Mouse (Mus musculus): ENCODE measurements around the gene Crtam. TPM values are rescaled to one million over a fixed set of nuclear protein-coding genes. Genes with fewer than 3 reads are reported as not detected.

Crtam gene
- total RNA-seq, 1 experiment, result 0.22 TPM

DNA sequence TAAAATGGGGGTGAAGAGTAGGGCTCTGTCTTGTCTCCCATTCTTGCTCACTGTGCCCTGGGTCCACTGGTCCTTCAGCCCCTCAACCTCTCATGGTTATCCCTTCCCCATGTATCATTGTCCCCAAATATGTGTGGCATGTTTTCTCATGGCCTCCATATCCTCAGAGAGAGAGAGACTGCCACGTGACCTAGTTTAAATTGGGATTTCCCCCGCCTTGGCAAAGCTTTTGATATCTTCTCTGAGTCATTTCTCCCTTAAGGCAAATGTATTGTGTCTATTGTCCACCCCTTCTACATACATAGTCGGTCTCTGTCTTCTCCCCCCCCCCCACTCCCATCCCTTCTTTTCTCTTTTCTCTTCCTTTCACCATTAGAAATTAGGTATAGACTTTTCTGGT lies 71.1 kb downstream of the Crtam start:
- no peaks in the 10 kb centered on the region for H3K4me1 ChIP-seq (ENCODE audit: control insufficient read depth in 2 of 2, insufficient read depth in 2 of 2, low read length in 2 of 2, poor library complexity in 1 of 2)
- no peaks in the 10 kb centered on the region for H3K9me3 ChIP-seq (ENCODE audit: control insufficient read depth, insufficient read depth, low read depth, low read length)
- H3K27ac ChIP-seq (ENCODE audit: insufficient read depth, low read depth, low read length, poor library complexity, severe bottlenecking), result no peak overlapping the region
- no peak overlapping the region for H3K4me3 ChIP-seq (ENCODE audit: insufficient read depth in 1 of 2, low read depth in 1 of 2, low read length in 2 of 2, poor library complexity in 1 of 2, severe bottlenecking in 1 of 2)
- no peak for DNase-seq (ENCODE audit: low read depth, low spot score)
- H3K36me3 ChIP-seq (ENCODE audit: control insufficient read depth, insufficient read depth, low read length, poor library complexity, severe bottlenecking), result no peaks in the 10 kb centered on the region
- in situ Hi-C loops (cut with MboI; ENCODE audit: low sequenced_read_pairs in 2 of 2, unreplicated experiment in 2 of 2), result no loop called here
- no peak for TF ChIP-seq HCFC1 (IDR thresholded peaks at IDR 0.05; ENCODE audit: borderline replicate concordance, insufficient read depth, low read length)
- no peak for TF ChIP-seq CHD2 (IDR thresholded peaks at IDR 0.05; ENCODE audit: low read depth, low read length)
- no peak for TF ChIP-seq ZNF384 (IDR thresholded peaks at IDR 0.05; ENCODE audit: low read depth, low read length)
- TF ChIP-seq ZC3H11A (IDR thresholded peaks at IDR 0.05; ENCODE audit: borderline replicate concordance, low read depth, low read length), result no peak
- TF ChIP-seq MAFK (IDR thresholded peaks at IDR 0.05; ENCODE audit: insufficient read depth, low read depth, low read length), result no peak
- H3K9ac ChIP-seq (ENCODE audit: insufficient read depth, low read depth, low read length, poor library complexity, severe bottlenecking), result no peak overlapping the region

DNA sequence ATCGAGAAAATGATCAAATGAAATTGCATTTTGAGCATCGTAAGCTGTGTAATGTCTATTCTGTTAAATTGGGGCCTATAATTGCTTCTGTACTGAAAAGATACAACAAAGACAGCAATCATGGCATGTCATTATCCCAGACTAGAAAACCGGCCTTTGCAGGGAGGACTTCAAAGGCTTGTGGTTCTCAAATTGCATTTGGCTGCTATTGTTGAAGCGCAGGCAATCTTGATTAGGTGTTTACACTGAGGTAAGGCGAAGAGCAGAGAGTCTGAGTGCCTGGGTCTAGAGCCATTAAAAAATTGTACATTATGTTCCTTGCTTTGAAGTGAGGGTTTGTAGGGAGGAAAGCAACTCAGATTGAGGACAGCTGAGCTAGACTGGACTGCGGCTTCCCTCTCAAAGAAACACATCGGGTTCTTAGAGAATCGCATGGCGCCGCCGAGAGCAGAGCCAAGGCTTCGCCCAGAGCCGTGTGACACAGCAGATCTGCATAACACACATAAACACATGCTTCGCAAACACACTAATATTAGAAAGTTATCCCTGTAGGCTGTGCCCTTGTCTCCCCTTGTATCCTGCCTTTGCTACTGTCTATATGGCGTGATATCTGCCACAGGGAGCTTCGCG lies 77.0 kb downstream of the Crtam start:
- Histone ChIP-seq H3K9me3 (ENCODE audit: control insufficient read depth, insufficient read depth, low read depth, low read length) (no peaks in the 10 kb centered on the region), H3K4me1 (ENCODE audit: control insufficient read depth in 2 of 2, insufficient read depth in 2 of 2, low read length in 2 of 2, poor library complexity in 1 of 2) (no peaks in the 10 kb centered on the region), H3K36me3 (ENCODE audit: control insufficient read depth, insufficient read depth, low read length, poor library complexity, severe bottlenecking) (no peaks in the 10 kb centered on the region), H3K4me3 (ENCODE audit: insufficient read depth in 1 of 2, low read depth in 1 of 2, low read length in 2 of 2, poor library complexity in 1 of 2, severe bottlenecking in 1 of 2) (no peak overlapping the region), H3K27ac (ENCODE audit: insufficient read depth, low read depth, low read length, poor library complexity, severe bottlenecking) (no peak overlapping the region), H3K9ac (ENCODE audit: insufficient read depth, low read depth, low read length, poor library complexity, severe bottlenecking) (no peak overlapping the region)
- no peak for TF ChIP-seq ZNF384 (IDR thresholded peaks at IDR 0.05; ENCODE audit: low read depth, low read length)
- no peak for TF ChIP-seq ZC3H11A (IDR thresholded peaks at IDR 0.05; ENCODE audit: borderline replicate concordance, low read depth, low read length)
- TF ChIP-seq MAFK (IDR thresholded peaks at IDR 0.05; ENCODE audit: insufficient read depth, low read depth, low read length), result no peak
- no peak for TF ChIP-seq CHD2 (IDR thresholded peaks at IDR 0.05; ENCODE audit: low read depth, low read length)
- TF ChIP-seq HCFC1 (IDR thresholded peaks at IDR 0.05; ENCODE audit: borderline replicate concordance, insufficient read depth, low read length), result no peak
- in situ Hi-C loops (cut with MboI; ENCODE audit: low sequenced_read_pairs in 2 of 2, unreplicated experiment in 2 of 2), result no loop called here
- no peak for DNase-seq (ENCODE audit: low read depth, low spot score)

Other genes with a start within 250 kb of the Crtam start
- gene Hspa8, start 203.6 kb downstream of the Crtam start, total RNA-seq (2012; rRNA removed), result 3,361 and 3,988 TPM in 2 replicates
- gene Bsx, start 130.5 kb downstream of the Crtam start, total RNA-seq (2012; rRNA removed), result not detected in 2 replicates
- gene Jhy, start 40.5 kb downstream of the Crtam start, total RNA-seq (2012; rRNA removed), result not detected in 2 replicates
- 1.0 and 2.8 TPM in 2 replicates for gene Ubash3b, start 157.1 kb upstream of the Crtam start, total RNA-seq (2012; rRNA removed)

Measured in ES-E14 (cell line).